ENCODE assay signal across 17 mouse cellular contexts in genomic region chr12:111777919-111778318, GRCm38 (mm10).
"Had no signal": no experiment of that assay in that cellular context is flagged by ENCODE, and none has a peak within 500 bp of the region (broad histone marks: within the 10 kb centered on the region; RNA-seq: fewer than 3 reads in every experiment).

No protein-coding gene starts in this region.

- H3K9ac ChIP-seq: liver, embryonic 14.5 days; lung, embryonic 15.5 days; midbrain, embryonic 15.5 days; neural tube, embryonic 13.5 days had no signal

- H3K9me3 ChIP-seq: limb, embryonic 10.5 days; lung, embryonic 15.5 days; midbrain, embryonic 15.5 days; neural tube, embryonic 13.5 days had no signal

- H3K27me3 ChIP-seq: lung, embryonic 15.5 days; megakaryocyte, embryonic 14.5 days; midbrain, embryonic 15.5 days; neural tube, embryonic 13.5 days had no signal

- DNase-seq: kidney, adult 18-20 months; kidney, postnatal 14 days; lung, postnatal 14 days; retina, postnatal 1 day; right cerebral cortex, postnatal 4 days; spleen, adult 18-20 months; thymus, adult 18-20 months; thymus, postnatal 14 days had no signal

- H3K4me3 ChIP-seq: left cerebral cortex, adult 2 months; limb, embryonic 10.5 days; lung, embryonic 15.5 days; megakaryocyte, embryonic 14.5 days; midbrain, embryonic 15.5 days; neural tube, embryonic 13.5 days had no signal

- H3K4me1 ChIP-seq: lung, embryonic 15.5 days; midbrain, embryonic 15.5 days had no signal

- ATAC-seq: midbrain, embryonic 15.5 days had no signal

- H3K27ac ChIP-seq: left cerebral cortex, adult 2 months; limb, embryonic 10.5 days; liver, embryonic 14.5 days; lung, embryonic 15.5 days; macrophage; midbrain, embryonic 15.5 days; neural tube, embryonic 13.5 days had no signal

- H3K4me2 ChIP-seq: lung, embryonic 15.5 days; midbrain, embryonic 11.5 days; midbrain, embryonic 15.5 days; neural tube, embryonic 13.5 days had no signal
